Mouse (Mus musculus) CH12.LX (cell line): ENCODE results near the gene Ttc17. TPM values are rescaled to one million over a fixed set of nuclear protein-coding genes. Genes with fewer than 3 reads are reported as not detected.

Experiments
- DNase-seq: peaks from one replicate; pipeline ENCODE4 v3.0.0-alpha.2; 2013; ENCODE audit errors: extremely low read depth
- H3K27ac ChIP-seq: 2 replicates; pipeline ENCODE4 v1.5.1; 2012; ENCODE audit warnings: low read depth, mild to moderate bottlenecking, control low read depth, moderate library complexity; ENCODE audit not compliant: insufficient read depth
- H3K27me3 ChIP-seq: replicated peaks from 2 replicates; pipeline ENCODE3; 2012; ENCODE audit warnings: inconsistent platforms
- H3K36me3 ChIP-seq, 2 experiments: replicated peaks in 1 of 2; 2 replicates each; pipeline versions ENCODE3 to v1.6.1; 2012; ENCODE audit warnings: inconsistent platforms in 1 of 2, low read length in 1 of 2, mild to moderate bottlenecking in 1 of 2, mixed read lengths in 1 of 2, moderate library complexity in 1 of 2; ENCODE audit not compliant: control insufficient read depth in 1 of 2, insufficient read depth in 1 of 2
- H3K4me1 ChIP-seq, 2 experiments: 2 replicates each; pipeline ENCODE4 v1.6.1; 2012; ENCODE audit warnings: inconsistent platforms in 1 of 2, moderate library complexity in 1 of 2; ENCODE audit not compliant: insufficient read depth in 2 of 2, control insufficient read depth in 1 of 2
- H3K4me2 ChIP-seq: 2 replicates; pipeline ENCODE4 v1.6.1; 2012; ENCODE audit warnings: low read depth, mild to moderate bottlenecking, control low read depth; ENCODE audit not compliant: poor library complexity, insufficient read depth, severe bottlenecking
- H3K4me3 ChIP-seq, 3 experiments: fragments of 150-350 bp in 1 of 3; sonication (generic) in 1 of 3; replicated peaks in 1 of 3; 2 replicates each; pipeline versions ENCODE3 to v1.5.1; 2011 to 2012; ENCODE audit warnings: low read depth in 2 of 3, low read length in 2 of 3, mild to moderate bottlenecking in 2 of 3, moderate library complexity in 2 of 3, control low read depth in 1 of 3, improper control_type of control experiment in 1 of 3, inconsistent platforms in 1 of 3, mixed read lengths in 1 of 3; ENCODE audit not compliant: poor library complexity in 1 of 3
- H3K79me2 ChIP-seq: replicated peaks from 2 replicates; pipeline ENCODE4 v1.6.1; 2012; ENCODE audit warnings: mild to moderate bottlenecking, moderate library complexity; ENCODE audit not compliant: control insufficient read depth, poor library complexity, insufficient read depth, severe bottlenecking; ENCODE audit errors: extremely low read depth
- H3K9ac ChIP-seq: 2 replicates; pipeline ENCODE4 v1.6.1; 2012; ENCODE audit warnings: low read depth, mild to moderate bottlenecking, control low read depth, moderate library complexity; ENCODE audit not compliant: insufficient read depth
- H3K9me3 ChIP-seq: replicated peaks from 2 replicates; pipeline ENCODE3; 2012; ENCODE audit warnings: low read length, inconsistent platforms, mixed read lengths
- BHLHE40 ChIP-seq: IDR thresholded peaks from 2 replicates; pipeline ENCODE4 v1.6.1; 2011; ENCODE audit warnings: mild to moderate bottlenecking, low read depth, low read length, improper control_type of control experiment
- CHD1 ChIP-seq: IDR thresholded peaks from 2 replicates; pipeline ENCODE4 v1.6.1; 2012; ENCODE audit warnings: low read depth, low read length, improper control_type of control experiment, inconsistent platforms
- CHD2 ChIP-seq: IDR thresholded peaks from 2 replicates; pipeline ENCODE4 v1.6.1; 2011; ENCODE audit warnings: low read length, improper control_type of control experiment
- CTCF ChIP-seq, 2 experiments: IDR thresholded peaks in 1 of 2; conservative IDR thresholded peaks in 1 of 2; 2 replicates each; pipeline ENCODE4 v1.5.1; 2011 to 2012; ENCODE audit warnings: low read depth in 2 of 2, low read length in 2 of 2, improper control_type of control experiment in 1 of 2, inconsistent platforms in 1 of 2, mild to moderate bottlenecking in 1 of 2, moderate library complexity in 1 of 2
- ELF1 ChIP-seq: IDR thresholded peaks from 2 replicates; pipeline ENCODE4 v1.6.1; 2014; ENCODE audit warnings: low read depth, mild to moderate bottlenecking, inconsistent platforms, low read length, improper control_type of control experiment
- EP300 ChIP-seq: IDR thresholded peaks from 2 replicates; pipeline ENCODE4 v1.6.1; 2011; ENCODE audit warnings: low read length, improper control_type of control experiment
- HCFC1 ChIP-seq: IDR thresholded peaks from 2 replicates; pipeline ENCODE4 v1.6.1; 2012; ENCODE audit warnings: low read depth, mild to moderate bottlenecking, inconsistent platforms, low read length, improper control_type of control experiment
- IRF4 ChIP-seq: IDR thresholded peaks from 2 replicates; pipeline ENCODE4 v1.6.1; 2014; ENCODE audit warnings: low read depth, mild to moderate bottlenecking, inconsistent platforms, low read length, improper control_type of control experiment
- JUN ChIP-seq: IDR thresholded peaks from 2 replicates; pipeline ENCODE4 v1.6.1; 2011; ENCODE audit warnings: low read depth, mild to moderate bottlenecking, low read length, improper control_type of control experiment, moderate library complexity; ENCODE audit not compliant: insufficient read depth
- MAFK ChIP-seq: IDR thresholded peaks from 2 replicates; pipeline ENCODE4 v1.6.1; 2011; ENCODE audit warnings: low read length, improper control_type of control experiment; ENCODE audit not compliant: insufficient replicate concordance
- MAZ ChIP-seq: IDR thresholded peaks from 2 replicates; pipeline ENCODE4 v1.6.1; 2012; ENCODE audit warnings: low read depth, mild to moderate bottlenecking, inconsistent platforms, low read length, improper control_type of control experiment, moderate library complexity
- MEF2A ChIP-seq: IDR thresholded peaks from 2 replicates; pipeline ENCODE4 v1.6.1; 2014; ENCODE audit warnings: low read depth, mild to moderate bottlenecking, inconsistent platforms, low read length, improper control_type of control experiment, borderline replicate concordance
- MYC ChIP-seq: IDR thresholded peaks from 2 replicates; pipeline ENCODE4 v1.6.1; 2011; ENCODE audit warnings: low read depth, mild to moderate bottlenecking, improper control_type of control experiment, low read length
- POLR2A ChIP-seq: IDR thresholded peaks from 2 replicates; pipeline ENCODE4 v1.6.1; 2011; ENCODE audit warnings: low read depth, mild to moderate bottlenecking, improper control_type of control experiment, low read length
- POLR2AphosphoS2 ChIP-seq: IDR thresholded peaks from 2 replicates; pipeline ENCODE4 v1.6.1; 2011; ENCODE audit warnings: low read depth, low read length, improper control_type of control experiment
- RCOR1 ChIP-seq: conservative IDR thresholded peaks from 2 replicates; pipeline ENCODE4 v1.6.1; 2012; ENCODE audit warnings: low read depth, mild to moderate bottlenecking, inconsistent platforms, low read length, improper control_type of control experiment
- SIN3A ChIP-seq: IDR thresholded peaks from 2 replicates; pipeline ENCODE4 v1.6.1; 2012; ENCODE audit warnings: low read length, improper control_type of control experiment, inconsistent platforms
- TCF12 ChIP-seq: IDR thresholded peaks from 2 replicates; pipeline ENCODE4 v1.6.1; 2014; ENCODE audit warnings: low read depth, mild to moderate bottlenecking, inconsistent platforms, low read length, improper control_type of control experiment
- UBTF ChIP-seq: IDR thresholded peaks from 2 replicates; pipeline ENCODE4 v1.6.1; 2012; ENCODE audit warnings: low read depth, mild to moderate bottlenecking, inconsistent platforms, low read length, improper control_type of control experiment, moderate library complexity
- ZNF384 ChIP-seq: IDR thresholded peaks from 2 replicates; pipeline ENCODE4 v1.6.1; 2012; ENCODE audit warnings: low read depth, low read length, improper control_type of control experiment, inconsistent platforms
- dilution Hi-C: fragments of 300-500 bp; cut with MboI; formaldehyde crosslinking; loops from 2 replicates; pipeline ENCODE4 v1.14.3; 2020; ENCODE audit warnings: low sequenced_read_pairs; ENCODE audit not compliant: extremely low pct_unique_long_range_greater_than_20kb, extremely low pct_ligation_motif_present
- in situ Hi-C: fragments of 300-500 bp; cut with MboI; formaldehyde crosslinking; loops from 3 replicates; pipeline ENCODE4 v1.14.3; 2019; ENCODE audit warnings: low sequenced_read_pairs, low pct_ligation_motif_present, low pct_unique_long_range_greater_than_20kb, mixed read lengths
- polyA plus RNA-seq: library from polyadenylated mRNA; unstranded; fragments of >175 nt; gene quantifications from 2 replicates; pipeline ENCODE4 v1.2.1, GENCODE M21; 2012; ENCODE audit warnings: low read depth; ENCODE audit not compliant: insufficient read length
- total RNA-seq, 2 experiments: library from RNA; depleted of rRNA; stranded (reverse); fragments of 300-350 nt in 1 of 2; fragments of >200 nt in 1 of 2; gene quantifications; 2 replicates each; pipeline ENCODE4 v1.2.3; 2012 to 2014

The Ttc17 gene
- total and polyA plus RNA-seq, 3 experiments, result 13.2 to 17.9 (median 13.8) TPM

- Histone ChIP-seq H3K9ac (no peak overlapping the region), H3K4me3 (no peak overlapping the region), H3K36me3 (no peaks in the 10 kb centered on the region), H3K27ac (no peak overlapping the region)
- dilution Hi-C loops (no loop called here), in situ Hi-C loops (no loop called here)
- no peak for DNase-seq
- TF ChIP-seq TCF12 (no peak), IRF4 (no peak), MAFK (no peak), UBTF (no peak), SIN3A (no peak), CHD2 (no peak), POLR2AphosphoS2 (no peak), JUN (no peak), ELF1 (no peak), CTCF (conservative IDR thresholded peaks at IDR 0.05 in 1 of 2, IDR thresholded peaks at IDR 0.05 in 1 of 2; ENCODE audit: low read depth in 2 of 2, low read length in 2 of 2) (no peak), ZNF384 (no peak), MYC (no peak), HCFC1 (no peak), CHD1 (no peak)
- TF ChIP-seq, all 38 proteins: peak for 0
- Histone ChIP-seq H3K79me2 (no peaks in the 10 kb centered on the region), H3K27me3 (peaks cover 58% of the 10 kb centered on the region), H3K4me1 (peaks cover 14 to 43% of the 10 kb centered on the region in 2 experiments), H3K4me2 (no peak overlapping the region), H3K9me3 (no peaks in the 10 kb centered on the region)
Measured at GRCm38 (mm10) chr2:94268835-94269234, 137.7 kb downstream of the Ttc17 start.

DNA sequence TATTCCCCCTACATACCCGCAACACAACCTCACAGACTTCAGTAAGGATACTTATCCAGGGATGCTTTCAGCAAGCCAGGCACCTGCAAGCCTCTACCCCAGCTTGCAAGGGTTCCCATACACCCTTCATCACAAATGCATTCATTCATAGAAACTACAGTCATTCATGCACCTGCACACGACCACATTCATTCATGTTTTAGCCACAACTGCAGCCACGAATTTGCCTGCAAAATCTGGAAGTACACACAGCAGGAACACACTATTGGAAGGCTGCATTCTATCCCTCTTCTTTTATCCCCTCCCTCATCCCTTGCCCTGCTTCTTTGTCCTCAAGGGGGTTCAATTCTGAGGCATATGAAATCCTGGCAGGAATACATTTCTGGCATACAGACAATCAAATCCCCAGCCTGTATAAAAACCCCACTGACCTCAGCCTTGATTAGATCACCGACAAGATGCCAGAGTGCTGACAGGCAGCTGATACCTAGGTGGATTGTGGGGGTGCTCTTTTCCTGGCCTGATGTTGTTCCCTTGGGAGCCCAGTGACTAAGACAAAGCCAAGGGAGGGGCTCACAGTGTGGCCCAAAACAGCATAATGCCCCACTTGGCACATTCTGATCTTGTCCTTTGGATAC lies 139.2 kb downstream of the Ttc17 start:
- H3K4me2 ChIP-seq, result no peak overlapping the region
- H3K27me3 ChIP-seq, result peaks cover 55% of the 10 kb centered on the region
- peaks cover 11 to 43% of the 10 kb centered on the region in 2 experiments for H3K4me1 ChIP-seq
- in situ Hi-C loops (no loop called here), dilution Hi-C loops (no loop called here)
- TF ChIP-seq MAFK (peak; percentile 57; the same call in 1 of the 2 replicates), RCOR1 (0 out of 2 replicates have a peak, but pooled peaks have one; percentile 33), EP300 (peak; percentile 42; the same call in 1 of the 2 replicates), POLR2A (no peak), IRF4 (peak; percentile 47; the same call in 1 of the 2 replicates), ELF1 (no peak), MAZ (no peak), BHLHE40 (peak; percentile 77), SIN3A (no peak), CHD2 (no peak), MEF2A (no peak)
- DNase-seq, result peak; percentile 40
- no peak overlapping the region for H3K9ac ChIP-seq
- no peaks in the 10 kb centered on the region for H3K9me3 ChIP-seq
- no peaks in the 10 kb centered on the region for H3K79me2 ChIP-seq
- H3K4me3 ChIP-seq, result no peak overlapping the region
- no peaks in the 10 kb centered on the region for H3K36me3 ChIP-seq
- H3K27ac ChIP-seq, result no peak overlapping the region
